Mouse (Mus musculus): ENCODE results near the gene Fxyd5.

Fxyd5 gene

GRCm38 (mm10) chr7:31060621-31061010, 18.3 kb upstream of the Fxyd5 start:
- no peak for DNase-seq

GRCm38 (mm10) chr7:31059919-31060620, 17.8 kb upstream of the Fxyd5 start:
- no peak for DNase-seq

- peak; percentile 47 to 77 for DNase-seq
These were observed 16.8 kb upstream of the Fxyd5 start, which contains the start of gene Lgi4 for GRCm38 (mm10) chr7:31059108-31059507. Lgi4 (plus strand) TSS chr7:31059342.

GRCm38 (mm10) chr7:31058211-31058610, 15.9 kb upstream of the Fxyd5 start:
- no peak for DNase-seq

GRCm38 (mm10) chr7:31057730-31058129, 15.4 kb upstream of the Fxyd5 start:
- DNase-seq, result no peak

- no peak for DNase-seq
These were observed 14.8 kb upstream of the Fxyd5 start, which contains the start of gene Fxyd1 for GRCm38 (mm10) chr7:31057071-31057470. Fxyd1 (minus strand) TSS chr7:31057199.

- no peak for DNase-seq
These were observed 14.2 kb upstream of the Fxyd5 start for GRCm38 (mm10) chr7:31056448-31056847.

GRCm38 (mm10) chr7:31055883-31056282, 13.6 kb upstream of the Fxyd5 start:
- DNase-seq, result peak; percentile 28 to 30

GRCm38 (mm10) chr7:31055354-31055824, 13.1 kb upstream of the Fxyd5 start:
- peak; percentile 33 to 67 for DNase-seq

GRCm38 (mm10) chr7:31054661-31055320, 12.5 kb upstream of the Fxyd5 start:
- no peak for DNase-seq

GRCm38 (mm10) chr7:31053882-31054447, 11.7 kb upstream of the Fxyd5 start:
- no peak for DNase-seq

- no peak for DNase-seq
These were observed 10.6 kb upstream of the Fxyd5 start for GRCm38 (mm10) chr7:31052636-31053434.

- DNase-seq, result no peak
These were observed 10.0 kb upstream of the Fxyd5 start for GRCm38 (mm10) chr7:31052251-31052635.

GRCm38 (mm10) chr7:31051321-31052021, 9.2 kb upstream of the Fxyd5 start, which contains the start of gene Fxyd7:
Fxyd7 (minus strand) TSS chr7:31051467.
- no peak for DNase-seq

GRCm38 (mm10) chr7:31050921-31051320, 8.6 kb upstream of the Fxyd5 start:
- DNase-seq, result no peak

- DNase-seq, result no peak
These were observed 8.2 kb upstream of the Fxyd5 start for GRCm38 (mm10) chr7:31050487-31050886.

- no peak for DNase-seq
These were observed 7.6 kb upstream of the Fxyd5 start for GRCm38 (mm10) chr7:31049846-31050281.

- no peak for DNase-seq
These were observed 7.0 kb upstream of the Fxyd5 start for GRCm38 (mm10) chr7:31049135-31049845.

- peak in 1 of 2 experiments; percentile 48 for DNase-seq
These were observed 492 bp downstream of the Fxyd5 start for GRCm38 (mm10) chr7:31041662-31042315.

- DNase-seq, result no peak
These were observed 1.3 kb downstream of the Fxyd5 start for GRCm38 (mm10) chr7:31041023-31041407.

All from kidney, adult 8-10 months (tissue).